Mouse (Mus musculus): ENCODE measurements at regions not wholly inside any gene's neighbourhood (a gene's known extent, or its start where the extent isn't known, plus 50 kb on each side); places are given as distances from the start of the nearest gene placed in this dataset.

DNA sequence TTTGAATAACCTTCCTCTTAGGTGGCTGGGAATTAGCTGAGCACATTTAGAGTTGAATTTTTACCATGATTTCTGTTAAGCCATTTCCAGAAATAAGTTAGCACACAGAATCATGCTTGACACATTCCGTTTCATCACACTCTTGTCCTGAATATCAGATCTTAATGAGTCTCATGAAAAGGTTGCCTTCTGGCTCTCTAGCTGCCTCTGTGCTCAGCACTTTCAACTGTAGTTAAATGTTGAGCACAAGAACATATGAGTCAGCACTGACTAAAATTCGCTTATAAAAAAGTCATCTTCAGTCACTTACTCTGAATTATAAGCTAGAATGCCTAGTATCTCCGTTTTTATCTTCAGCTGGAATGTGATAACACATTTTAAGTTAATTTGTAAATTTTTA, 902.4 kb downstream of the Fam181b start:
- 67% methylated on average over 3 of the region's 3 CpGs for WGBS

DNA sequence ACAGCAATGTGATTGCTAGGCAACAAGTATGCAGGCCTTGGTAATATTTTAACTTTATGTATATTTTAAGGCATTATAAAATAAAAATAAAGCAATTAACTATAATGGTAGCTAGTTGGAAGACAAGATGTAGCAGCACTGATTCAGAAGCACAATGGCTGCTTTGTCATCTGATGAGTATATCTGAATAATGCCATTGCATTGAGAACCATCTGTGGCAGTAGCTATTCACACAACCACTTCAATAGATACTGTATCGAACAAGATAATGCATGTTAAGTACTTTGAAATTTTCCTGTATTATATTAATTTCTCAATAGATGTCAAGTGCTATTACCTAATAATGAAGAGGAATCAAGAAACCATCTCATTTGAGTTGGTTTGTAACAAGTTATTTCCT, 923.1 kb downstream of the Fam181b start:
- H3K4me1 ChIP-seq (ENCODE audit: control insufficient read depth, insufficient read depth, low read length): no peaks in the 10 kb centered on the region
- no peaks in the 10 kb centered on the region for H3K27me3 ChIP-seq (replicated peaks; ENCODE audit: control insufficient read depth, insufficient read depth, low read length)
- DNase-seq: no peak
- 80% methylated on average over 1 of the region's 1 CpGs for WGBS
- H3K4me3 ChIP-seq (ENCODE audit: insufficient read depth, low read depth, low read length): no peak overlapping the region
- H3K36me3 ChIP-seq (ENCODE audit: control insufficient read depth, insufficient read depth, low read length): no peaks in the 10 kb centered on the region
- no peak overlapping the region for H3K27ac ChIP-seq (ENCODE audit: insufficient read depth, low read depth, low read length)
- TF ChIP-seq CTCF (conservative IDR thresholded peaks at IDR 0.05; ENCODE audit: insufficient read depth, insufficient read length, low read depth, low read length): no peak
- no peak for TF ChIP-seq POLR2A (IDR thresholded peaks at IDR 0.05; ENCODE audit: low read depth, low read length)

More for the DNA sequence above, 902.4 kb downstream of the Fam181b start:
- no peak for DNase-seq
- no peak overlapping the region for H3K4me3 ChIP-seq (ENCODE audit: insufficient read depth, low read depth, low read length)
- no peaks in the 10 kb centered on the region for H3K4me1 ChIP-seq (ENCODE audit: control insufficient read depth, insufficient read depth, low read length)
- no peaks in the 10 kb centered on the region for H3K27me3 ChIP-seq (replicated peaks; ENCODE audit: control insufficient read depth, insufficient read depth, low read length)
- no peak for TF ChIP-seq CTCF (conservative IDR thresholded peaks at IDR 0.05; ENCODE audit: insufficient read depth, insufficient read length, low read depth, low read length)
- TF ChIP-seq POLR2A (IDR thresholded peaks at IDR 0.05; ENCODE audit: low read depth, low read length): no peak
- no peak overlapping the region for H3K27ac ChIP-seq (ENCODE audit: insufficient read depth, low read depth, low read length)
- no peaks in the 10 kb centered on the region for H3K36me3 ChIP-seq (ENCODE audit: control insufficient read depth, insufficient read depth, low read length)

DNA sequence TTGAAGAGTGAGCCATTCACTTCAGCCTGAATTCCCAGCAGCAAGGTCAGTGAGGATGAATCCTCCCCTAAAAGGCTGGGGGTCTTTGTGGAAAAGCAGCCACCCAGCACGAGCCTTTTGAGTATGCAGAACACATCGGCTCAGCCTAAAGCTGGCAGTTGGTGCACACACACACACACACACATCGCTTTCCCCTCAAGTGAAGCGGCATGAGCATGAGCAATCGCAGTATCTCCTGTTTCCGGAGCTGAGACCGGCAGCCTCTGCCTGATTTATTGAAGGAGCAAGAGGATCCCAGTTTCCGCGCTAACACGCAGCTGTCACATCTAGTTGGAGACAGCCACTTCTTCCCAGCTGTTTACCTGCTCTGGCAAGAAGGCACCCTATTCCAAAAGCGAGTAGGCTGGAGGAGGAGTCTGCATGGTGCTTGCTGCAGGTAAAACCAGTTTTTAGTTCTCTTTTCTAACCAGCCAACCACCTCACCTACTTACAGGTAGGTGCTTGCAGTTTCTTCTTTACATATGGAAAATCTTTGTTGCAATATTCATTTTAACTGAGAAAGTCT, 962.9 kb downstream of the Fam181b start:
- Histone ChIP-seq H3K4me1 (ENCODE audit: control insufficient read depth, insufficient read depth, low read length) (no peaks in the 10 kb centered on the region), H3K27ac (ENCODE audit: insufficient read depth, low read depth, low read length) (no peak overlapping the region), H3K27me3 (replicated peaks; ENCODE audit: control insufficient read depth, insufficient read depth, low read length) (no peaks in the 10 kb centered on the region), H3K36me3 (ENCODE audit: control insufficient read depth, insufficient read depth, low read length) (no peaks in the 10 kb centered on the region), H3K4me3 (ENCODE audit: insufficient read depth, low read depth, low read length) (no peak overlapping the region)
- 6% methylated on average over 11 of the region's 11 CpGs for WGBS
- TF ChIP-seq POLR2A (IDR thresholded peaks at IDR 0.05; ENCODE audit: low read depth, low read length): no peak
- TF ChIP-seq CTCF (conservative IDR thresholded peaks at IDR 0.05; ENCODE audit: insufficient read depth, insufficient read length, low read depth, low read length): no peak
- peak; percentile 1 for DNase-seq

DNA sequence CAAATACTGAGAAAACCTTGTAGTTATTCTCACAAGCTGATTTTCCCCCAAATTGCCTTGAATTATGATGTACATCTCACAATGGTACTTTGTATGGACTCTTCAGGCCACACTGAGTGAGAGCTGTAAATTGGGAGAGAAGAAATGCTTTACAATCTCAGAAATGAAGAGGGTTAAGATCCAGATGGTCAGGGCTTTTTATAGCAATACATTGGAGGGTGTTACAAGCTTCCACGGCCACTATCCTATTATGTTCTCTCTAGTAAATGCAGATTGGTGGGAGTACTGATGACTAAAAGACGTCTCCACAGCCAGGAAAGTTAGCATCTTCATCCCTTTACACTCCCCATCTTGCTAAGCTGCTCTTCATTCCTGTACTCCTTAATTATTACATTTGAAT, 965.8 kb downstream of the Fam181b start:
- no peaks in the 10 kb centered on the region for H3K4me1 ChIP-seq (ENCODE audit: control insufficient read depth, insufficient read depth, low read length)
- 63% methylated on average over 2 of the region's 2 CpGs for WGBS
- no peak overlapping the region for H3K27ac ChIP-seq (ENCODE audit: insufficient read depth, low read depth, low read length)
- no peaks in the 10 kb centered on the region for H3K36me3 ChIP-seq (ENCODE audit: control insufficient read depth, insufficient read depth, low read length)
- H3K4me3 ChIP-seq (ENCODE audit: insufficient read depth, low read depth, low read length): no peak overlapping the region
- TF ChIP-seq CTCF (conservative IDR thresholded peaks at IDR 0.05; ENCODE audit: insufficient read depth, insufficient read length, low read depth, low read length): no peak
- TF ChIP-seq POLR2A (IDR thresholded peaks at IDR 0.05; ENCODE audit: low read depth, low read length): no peak
- no peak for DNase-seq
- no peaks in the 10 kb centered on the region for H3K27me3 ChIP-seq (replicated peaks; ENCODE audit: control insufficient read depth, insufficient read depth, low read length)

DNA sequence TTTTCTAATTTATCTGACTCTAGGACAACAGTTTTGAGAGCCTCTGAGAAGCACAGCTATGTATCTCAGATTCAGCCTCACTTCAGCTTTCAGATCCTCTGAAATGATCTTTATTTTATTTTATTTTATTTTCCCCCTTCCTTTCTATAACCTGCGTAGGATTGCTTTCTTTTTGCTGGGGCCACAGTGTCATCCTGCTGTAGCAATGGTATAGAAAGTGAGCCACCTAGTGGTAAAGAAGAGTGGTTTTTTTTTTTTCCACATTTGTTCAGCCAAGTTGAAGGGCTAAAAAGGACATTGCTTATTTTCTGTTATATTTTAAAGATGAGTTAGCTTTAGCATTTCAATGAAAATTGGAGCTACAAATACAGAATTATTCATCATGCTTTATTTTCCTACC, 966.4 kb downstream of the Fam181b start:
- Histone ChIP-seq H3K4me3 (ENCODE audit: insufficient read depth, low read depth, low read length) (no peak overlapping the region), H3K27me3 (replicated peaks; ENCODE audit: control insufficient read depth, insufficient read depth, low read length) (no peaks in the 10 kb centered on the region), H3K4me1 (ENCODE audit: control insufficient read depth, insufficient read depth, low read length) (no peaks in the 10 kb centered on the region), H3K27ac (ENCODE audit: insufficient read depth, low read depth, low read length) (no peak overlapping the region), H3K36me3 (ENCODE audit: control insufficient read depth, insufficient read depth, low read length) (no peaks in the 10 kb centered on the region)
- TF ChIP-seq POLR2A (IDR thresholded peaks at IDR 0.05; ENCODE audit: low read depth, low read length) (no peak), CTCF (conservative IDR thresholded peaks at IDR 0.05; ENCODE audit: insufficient read depth, insufficient read length, low read depth, low read length) (no peak)
- 15% methylated on average over 1 of the region's 1 CpGs for WGBS
- DNase-seq: no peak

DNA sequence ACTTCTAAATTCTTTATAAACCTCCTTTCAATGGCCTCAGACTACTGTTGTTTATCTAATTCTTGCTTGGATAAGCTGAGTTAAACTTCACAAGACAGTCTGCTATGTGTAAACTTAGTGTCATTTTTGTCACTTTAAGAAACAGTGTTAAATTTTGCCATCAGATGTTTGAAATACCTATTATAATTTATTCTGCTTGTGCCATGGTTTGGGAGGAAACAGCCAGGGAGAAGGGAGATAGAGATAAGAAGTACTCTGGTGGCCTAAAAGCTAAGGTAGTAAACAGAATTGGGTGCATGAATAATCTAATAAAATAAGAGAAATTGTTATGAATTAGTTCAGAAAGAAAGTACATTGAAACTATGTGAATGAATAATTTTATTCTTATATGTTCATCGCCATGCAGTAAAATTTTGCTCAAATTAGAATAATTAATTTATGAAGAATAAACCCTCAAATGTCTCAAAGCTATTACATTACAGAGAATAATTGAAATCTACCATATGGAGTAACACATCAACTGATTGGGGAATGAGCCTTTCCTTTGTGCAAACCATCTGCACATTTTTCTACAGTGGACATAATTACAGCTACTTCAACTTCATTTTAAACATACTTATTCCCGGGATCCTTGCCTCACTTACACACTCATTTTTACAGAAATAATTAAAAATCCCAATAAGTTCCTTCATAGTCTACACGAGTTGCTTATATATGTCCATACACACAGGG, 982.3 kb downstream of the Fam181b start:
- WGBS: 78% methylated on average over 3 of the region's 3 CpGs
- Histone ChIP-seq H3K4me3 (ENCODE audit: insufficient read depth, low read depth, low read length) (no peak overlapping the region), H3K4me1 (ENCODE audit: control insufficient read depth, insufficient read depth, low read length) (no peaks in the 10 kb centered on the region), H3K27me3 (replicated peaks; ENCODE audit: control insufficient read depth, insufficient read depth, low read length) (no peaks in the 10 kb centered on the region), H3K36me3 (ENCODE audit: control insufficient read depth, insufficient read depth, low read length) (no peaks in the 10 kb centered on the region), H3K27ac (ENCODE audit: insufficient read depth, low read depth, low read length) (no peak overlapping the region)
- TF ChIP-seq CTCF (conservative IDR thresholded peaks at IDR 0.05; ENCODE audit: insufficient read depth, insufficient read length, low read depth, low read length) (no peak), POLR2A (IDR thresholded peaks at IDR 0.05; ENCODE audit: low read depth, low read length) (no peak)
- DNase-seq: no peak
